Mouse (Mus musculus) heart, adult 2 months (tissue): ENCODE data around the gene Foxk2.

ENCODE experiments used
- CTCF ChIP-seq: fragments of 200-600 bp; IDR thresholded peaks from 2 replicates; pipeline ENCODE4 v1.8.1; 2022; ENCODE audit warnings: antibody characterized with exemption, mild to moderate bottlenecking, moderate library complexity
- POLR2A ChIP-seq: fragments of 200-500 bp; IDR thresholded peaks from 2 replicates; pipeline ENCODE4 v1.6.1; 2011; ENCODE audit warnings: mild to moderate bottlenecking, low read depth, low read length, control low read depth; ENCODE audit not compliant: insufficient read depth

DNA sequence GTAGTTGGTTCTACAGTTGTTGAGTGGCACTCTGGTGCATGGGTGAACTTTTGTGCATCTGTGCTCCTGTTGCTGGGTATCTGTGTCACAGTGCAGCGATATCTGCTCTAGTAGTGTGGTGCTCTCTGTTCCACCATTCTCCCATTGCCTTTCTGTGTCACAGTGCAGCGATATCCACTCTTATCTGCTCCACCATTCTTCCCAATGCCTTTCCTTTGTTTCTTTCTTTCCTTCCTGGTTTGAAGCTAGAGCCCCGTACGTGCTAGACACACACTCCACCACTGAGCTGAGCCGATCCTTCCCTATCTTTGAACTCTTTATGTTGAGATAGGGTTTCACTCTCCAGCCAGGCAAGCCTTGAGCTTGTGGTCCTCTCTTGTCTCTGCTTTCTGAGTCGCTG lies 23.1 kb downstream of the Foxk2 start:
- TF ChIP-seq CTCF (no peak), POLR2A (no peak)
